Mouse (Mus musculus) small intestine, adult 2 months (tissue): ENCODE data around the gene Otub1.

Experiments
- CTCF ChIP-seq: fragments of 200-500 bp; IDR thresholded peaks from 2 replicates; pipeline ENCODE4 v1.5.1; 2012; ENCODE audit warnings: low read depth, mild to moderate bottlenecking, control low read depth, inconsistent platforms, low read length, moderate library complexity, mixed read lengths; ENCODE audit not compliant: insufficient replicate concordance, insufficient read length; ENCODE audit errors: extremely low read depth
- POLR2A ChIP-seq: fragments of 200-500 bp; IDR thresholded peaks from 2 replicates; pipeline ENCODE4 v1.6.1; 2012; ENCODE audit warnings: low read depth, mild to moderate bottlenecking, control low read depth, inconsistent platforms, low read length, moderate library complexity

DNA sequence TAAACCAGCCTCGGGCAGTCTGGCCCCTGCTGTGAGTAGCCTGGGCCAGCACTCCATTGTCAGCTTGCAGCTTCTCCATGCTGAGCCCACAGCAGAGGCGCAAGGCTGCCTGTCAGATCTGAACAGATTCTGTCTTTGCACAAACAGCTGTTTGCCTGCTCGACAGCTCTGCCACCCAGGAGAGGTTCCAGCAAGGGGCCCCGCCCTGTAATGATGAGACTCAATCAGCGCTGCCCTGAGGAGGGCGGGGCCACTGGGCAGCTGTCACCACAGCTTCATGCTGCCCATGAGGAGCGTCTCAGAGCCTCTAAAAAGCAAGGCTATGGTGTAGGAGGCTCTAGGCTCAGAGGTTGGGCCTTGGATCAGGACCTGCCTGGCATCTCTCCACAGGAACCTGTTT, 52.9 kb downstream of the Otub1 start:
- no peak for TF ChIP-seq CTCF
- no peak for TF ChIP-seq POLR2A
